Mouse (Mus musculus): ENCODE results near the gene Tle2. TPM values are rescaled to one million over a fixed set of nuclear protein-coding genes. Genes with fewer than 3 reads are reported as not detected.
A peak's percentile ranks its signal among the peaks of the same experiment; 100 is the strongest.

Tle2 gene
- polyA plus RNA-seq, 1 experiment, result 25.7 TPM

DNA sequence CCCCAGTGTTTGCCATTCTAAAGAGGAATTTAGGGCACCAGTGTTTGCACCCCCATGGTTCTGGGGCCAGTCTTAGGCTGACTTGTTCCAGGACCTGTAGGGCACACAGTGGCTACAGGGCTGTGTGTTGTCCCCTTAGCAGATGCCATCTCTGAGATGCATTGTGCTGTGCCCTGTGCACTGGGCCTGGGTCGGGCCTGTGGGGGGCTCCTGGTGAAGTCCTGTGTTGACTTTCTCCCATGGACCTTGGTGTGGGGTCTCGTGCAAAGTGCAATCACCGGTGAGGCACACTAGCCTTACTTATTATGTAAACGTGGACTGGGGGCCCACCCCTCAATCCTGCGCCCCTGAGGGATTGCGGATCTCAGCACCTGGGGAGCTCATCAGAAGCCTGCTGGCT is 11.9 kb upstream of the Tle2 start:
- H3K27ac ChIP-seq (ENCODE audit: insufficient read depth, low read length), result no peak overlapping the region
- peaks cover 5% of the 10 kb centered on the region for H3K4me1 ChIP-seq (ENCODE audit: control insufficient read depth, insufficient read depth, low read length)
- H3K4me3 ChIP-seq (ENCODE audit: insufficient read depth, low read length), result no peak overlapping the region
- TF ChIP-seq POLR2A (IDR thresholded peaks at IDR 0.05; ENCODE audit: low read depth, low read length) (no peak), CTCF (IDR thresholded peaks at IDR 0.05; ENCODE audit: borderline replicate concordance, insufficient read depth, low read length) (no peak)

DNA sequence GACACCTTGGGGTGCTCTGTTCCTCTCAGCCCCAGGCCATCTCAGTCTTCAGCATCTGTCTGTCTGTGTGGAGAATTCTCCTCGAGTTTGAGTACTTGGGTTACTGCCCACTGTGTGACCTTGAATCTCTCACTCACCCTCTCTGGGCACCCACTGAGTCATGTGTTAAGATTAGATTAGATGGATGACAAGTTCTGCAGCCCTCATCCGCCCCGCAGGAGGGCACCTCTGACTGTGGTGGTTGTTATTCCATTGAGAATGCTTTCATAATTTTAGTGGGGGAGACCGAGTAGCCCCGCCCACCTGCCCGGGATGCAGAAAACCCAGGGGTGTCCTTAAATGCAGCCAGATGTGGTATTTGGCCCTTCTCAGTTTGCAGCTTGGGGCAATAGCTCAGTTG is 10.9 kb upstream of the Tle2 start:
- H3K4me3 ChIP-seq (ENCODE audit: insufficient read depth, low read length), result no peak overlapping the region
- H3K4me1 ChIP-seq (ENCODE audit: control insufficient read depth, insufficient read depth, low read length), result peaks cover 5% of the 10 kb centered on the region
- peak overlapping the region; percentile 27 for H3K27ac ChIP-seq (ENCODE audit: insufficient read depth, low read length)
- TF ChIP-seq POLR2A (IDR thresholded peaks at IDR 0.05; ENCODE audit: low read depth, low read length) (no peak), CTCF (IDR thresholded peaks at IDR 0.05; ENCODE audit: borderline replicate concordance, insufficient read depth, low read length) (no peak)

DNA sequence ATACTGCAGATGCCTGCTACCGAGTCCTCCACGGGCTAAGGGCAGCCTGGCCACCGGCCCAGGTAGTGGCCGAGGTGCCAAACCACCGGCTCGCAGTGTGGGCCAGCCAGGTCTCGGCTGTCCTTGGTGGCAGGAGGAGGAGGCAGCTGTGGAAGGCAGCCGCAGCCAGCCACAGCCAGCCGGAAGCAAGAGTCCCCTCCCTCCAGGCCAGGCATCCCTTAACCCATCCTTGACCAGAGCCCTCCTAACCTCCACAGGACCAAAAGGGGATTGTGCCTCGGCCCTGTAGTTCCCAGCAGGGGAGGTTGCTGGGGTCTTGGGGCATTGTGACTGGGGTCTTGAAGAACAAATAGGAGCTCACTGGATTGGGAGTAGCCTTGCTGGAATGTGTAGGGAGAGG is 10.1 kb upstream of the Tle2 start:
- no peak for TF ChIP-seq POLR2A (IDR thresholded peaks at IDR 0.05; ENCODE audit: low read depth, low read length)
- no peak for TF ChIP-seq CTCF (IDR thresholded peaks at IDR 0.05; ENCODE audit: borderline replicate concordance, insufficient read depth, low read length)
- Histone ChIP-seq H3K4me3 (ENCODE audit: insufficient read depth, low read length) (no peak overlapping the region), H3K27ac (ENCODE audit: insufficient read depth, low read length) (peak overlapping the region; percentile 14), H3K4me1 (ENCODE audit: control insufficient read depth, insufficient read depth, low read length) (peaks cover 8% of the 10 kb centered on the region)

DNA sequence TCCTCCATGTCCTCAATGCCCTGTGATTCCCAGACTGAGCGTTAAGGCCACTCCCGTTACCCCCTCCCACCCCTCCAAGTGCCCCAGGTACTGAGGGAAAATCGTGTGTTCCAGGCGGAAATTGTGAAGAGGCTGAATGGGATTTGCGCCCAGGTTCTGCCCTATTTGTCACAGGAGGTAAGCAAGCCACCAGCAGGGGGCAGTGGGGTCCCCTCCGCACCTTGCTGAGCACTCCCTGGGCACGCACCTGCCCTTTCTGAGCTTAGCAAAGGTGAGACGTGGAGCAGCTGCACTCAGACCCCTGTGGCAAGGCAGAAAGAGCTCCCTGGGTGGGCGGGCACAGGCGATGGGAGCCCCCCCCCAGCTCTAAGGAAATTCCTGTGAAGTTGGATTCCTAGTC is 9.6 kb upstream of the Tle2 start:
- H3K27ac ChIP-seq (ENCODE audit: insufficient read depth, low read length), result no peak overlapping the region
- H3K4me1 ChIP-seq (ENCODE audit: control insufficient read depth, insufficient read depth, low read length), result peaks cover 8% of the 10 kb centered on the region
- TF ChIP-seq POLR2A (IDR thresholded peaks at IDR 0.05; ENCODE audit: low read depth, low read length) (no peak), CTCF (IDR thresholded peaks at IDR 0.05; ENCODE audit: borderline replicate concordance, insufficient read depth, low read length) (peak; percentile 81)
- H3K4me3 ChIP-seq (ENCODE audit: insufficient read depth, low read length), result no peak overlapping the region

DNA sequence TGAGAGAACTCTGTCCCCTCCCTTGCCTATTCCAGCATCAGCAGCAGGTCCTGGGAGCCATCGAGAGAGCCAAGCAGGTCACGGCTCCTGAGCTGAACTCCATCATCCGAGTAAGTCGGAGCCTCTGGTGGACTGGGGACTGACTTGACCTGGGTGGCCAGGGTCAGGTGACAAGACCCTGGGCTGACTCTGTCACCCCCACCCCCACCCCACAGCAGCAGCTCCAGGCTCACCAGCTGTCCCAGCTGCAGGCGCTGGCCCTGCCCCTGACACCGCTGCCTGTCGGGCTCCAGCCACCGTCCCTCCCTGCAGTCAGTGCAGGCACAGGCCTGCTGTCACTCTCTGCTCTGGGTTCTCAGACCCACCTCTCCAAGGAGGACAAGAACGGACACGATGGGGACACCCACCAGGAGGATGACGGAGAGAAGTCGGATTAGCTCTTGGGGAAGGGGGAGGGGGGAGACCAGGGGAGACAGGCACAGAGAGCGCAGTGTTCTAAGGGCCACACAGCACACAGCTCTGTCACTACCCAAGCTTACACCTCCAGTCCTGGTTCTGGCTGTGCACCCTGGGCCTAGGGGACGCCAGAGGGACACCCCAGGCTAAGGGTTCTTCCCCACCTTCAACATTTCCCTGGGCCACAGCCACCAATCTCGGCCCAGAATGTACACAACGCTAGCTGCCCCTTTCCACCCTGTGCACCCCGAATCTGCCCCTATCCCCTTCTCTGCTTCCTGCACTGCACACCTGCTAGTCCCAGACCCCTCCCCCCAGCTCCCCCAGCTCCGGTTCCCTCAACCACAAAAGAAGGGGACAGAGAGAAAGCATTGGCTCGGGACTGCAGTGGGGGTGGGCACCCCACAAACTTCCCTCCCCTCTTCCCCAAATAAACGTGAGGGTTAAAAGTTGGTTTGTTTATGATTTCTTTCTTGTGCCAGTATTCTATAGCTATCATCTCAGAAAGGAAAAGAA is 8.8 kb upstream of the Tle2 start:
- TF ChIP-seq POLR2A (IDR thresholded peaks at IDR 0.05; ENCODE audit: low read depth, low read length) (no peak), CTCF (IDR thresholded peaks at IDR 0.05; ENCODE audit: borderline replicate concordance, insufficient read depth, low read length) (no peak)
- H3K27ac ChIP-seq (ENCODE audit: insufficient read depth, low read length), result no peak overlapping the region
- no peak overlapping the region for H3K4me3 ChIP-seq (ENCODE audit: insufficient read depth, low read length)
- H3K4me1 ChIP-seq (ENCODE audit: control insufficient read depth, insufficient read depth, low read length), result peaks cover 8% of the 10 kb centered on the region

DNA sequence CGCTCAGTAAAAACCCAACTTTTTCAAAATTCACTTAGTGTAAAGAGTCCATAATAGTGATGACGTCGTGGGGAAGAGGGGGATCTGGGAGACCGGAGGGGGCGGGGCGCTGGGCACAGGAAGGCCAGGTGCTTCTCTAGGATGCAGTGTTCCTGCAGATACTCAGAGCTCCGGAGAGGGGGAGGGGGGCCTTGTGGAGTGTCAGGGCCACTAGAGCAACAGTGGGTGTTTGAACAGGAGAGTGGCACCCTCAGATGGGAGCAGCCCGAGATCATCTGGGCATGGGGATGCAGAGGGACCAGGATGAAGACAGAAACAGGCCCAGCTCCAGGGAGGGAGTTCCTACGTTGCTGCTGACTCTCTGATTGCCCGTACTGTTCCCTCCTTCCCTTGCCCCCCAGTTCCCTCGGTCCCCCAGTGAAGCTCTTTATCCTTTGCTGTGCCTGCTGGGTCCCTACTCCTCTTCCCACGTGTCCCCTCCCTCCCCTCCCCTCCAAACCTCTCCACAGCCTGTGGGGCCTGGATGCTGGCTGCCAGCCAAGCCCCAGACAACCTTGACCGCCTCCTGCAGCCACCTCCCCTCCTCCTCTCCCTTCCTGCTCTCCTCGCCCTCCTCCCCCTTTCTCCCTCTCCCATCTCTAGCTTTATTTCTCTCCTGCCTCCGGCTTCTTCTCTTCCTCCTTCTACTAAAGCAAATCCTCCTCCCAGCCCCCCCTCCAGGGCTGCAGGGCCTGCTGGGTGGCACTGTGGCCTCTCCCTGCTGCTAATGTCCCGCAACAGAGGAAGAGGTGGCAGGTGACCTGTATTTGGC is 5.8 kb upstream of the Tle2 start:
- peaks cover 3% of the 10 kb centered on the region; the same call in 1 of the 2 replicates for H3K4me1 ChIP-seq (ENCODE audit: control insufficient read depth, insufficient read depth, low read length)
- no peak overlapping the region for H3K27ac ChIP-seq (ENCODE audit: insufficient read depth, low read length)
- TF ChIP-seq POLR2A (IDR thresholded peaks at IDR 0.05; ENCODE audit: low read depth, low read length), result no peak
- no peak for TF ChIP-seq CTCF (IDR thresholded peaks at IDR 0.05; ENCODE audit: borderline replicate concordance, insufficient read depth, low read length)
- H3K4me3 ChIP-seq (ENCODE audit: insufficient read depth, low read length), result no peak overlapping the region

DNA sequence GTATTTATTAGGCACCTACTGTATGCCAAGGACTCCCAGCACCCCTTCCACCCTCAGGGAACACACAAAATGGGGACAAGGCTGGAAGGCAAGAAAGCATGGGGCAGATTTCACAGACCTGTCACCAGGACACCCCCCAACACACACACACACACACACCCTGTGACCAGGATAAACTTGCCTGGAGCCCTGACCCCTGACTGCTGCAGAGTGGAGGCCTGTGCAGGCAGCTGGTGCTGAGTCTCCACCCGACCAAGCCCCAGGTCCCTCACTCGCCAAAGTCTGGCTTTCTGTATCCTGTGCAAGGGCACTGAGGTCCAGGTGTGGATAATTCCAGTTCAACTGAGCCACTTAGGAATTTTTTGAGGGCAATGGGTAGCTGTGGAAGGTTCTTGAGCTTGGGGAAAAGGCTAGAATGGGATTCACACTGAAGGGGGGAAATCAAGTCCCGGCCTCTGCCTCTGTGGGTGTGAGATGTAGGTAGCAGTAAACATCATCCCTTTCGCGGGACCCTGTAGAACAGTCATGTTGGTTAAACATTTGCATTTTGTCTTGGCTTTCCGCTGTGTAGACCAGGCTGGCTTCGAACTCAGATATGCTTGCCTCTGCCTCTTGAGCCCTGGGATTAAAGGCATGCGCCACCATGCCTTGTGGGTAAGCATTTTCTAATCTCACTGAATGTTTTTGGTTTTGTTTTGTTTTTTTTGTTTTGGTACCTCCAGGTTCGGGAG is 4.7 kb upstream of the Tle2 start:
- Histone ChIP-seq H3K27ac (ENCODE audit: insufficient read depth, low read length) (no peak overlapping the region), H3K4me1 (ENCODE audit: control insufficient read depth, insufficient read depth, low read length) (peaks cover 3% of the 10 kb centered on the region; the same call in 1 of the 2 replicates), H3K4me3 (ENCODE audit: insufficient read depth, low read length) (no peak overlapping the region)
- TF ChIP-seq CTCF (IDR thresholded peaks at IDR 0.05; ENCODE audit: borderline replicate concordance, insufficient read depth, low read length) (no peak), POLR2A (IDR thresholded peaks at IDR 0.05; ENCODE audit: low read depth, low read length) (no peak)

DNA sequence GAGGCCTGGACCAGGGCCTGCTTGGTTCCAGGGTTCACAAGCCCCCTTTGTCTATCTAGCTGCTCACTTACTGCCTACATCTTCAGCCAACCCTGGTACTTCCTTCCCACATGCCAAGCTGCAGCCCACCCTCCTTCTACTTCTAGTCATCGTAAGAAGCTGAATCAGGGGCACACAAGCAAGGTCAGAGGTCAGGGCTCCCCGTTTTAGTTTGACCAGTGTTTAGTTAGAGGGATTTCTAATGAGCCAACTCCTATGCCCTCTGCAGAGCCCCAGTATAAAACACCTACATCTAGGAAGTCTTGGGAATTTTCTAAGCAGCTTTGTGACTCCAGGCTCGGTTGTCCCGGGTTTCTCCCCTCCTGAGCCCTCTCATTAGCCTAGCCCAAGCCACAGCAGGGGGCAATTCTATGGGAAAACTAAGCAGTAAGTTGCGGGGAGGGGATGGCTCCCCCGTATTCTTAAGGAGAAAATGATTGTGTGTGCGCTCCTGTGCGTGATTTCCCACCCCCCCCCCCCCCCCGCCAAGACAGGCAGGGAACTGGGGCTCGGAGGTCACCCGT is 4.0 kb upstream of the Tle2 start:
- Histone ChIP-seq H3K4me3 (ENCODE audit: insufficient read depth, low read length) (peak overlapping the region; percentile 21; the same call in 1 of the 2 replicates), H3K27ac (ENCODE audit: insufficient read depth, low read length) (no peak overlapping the region), H3K4me1 (ENCODE audit: control insufficient read depth, insufficient read depth, low read length) (peaks cover 3% of the 10 kb centered on the region; the same call in 1 of the 2 replicates)
- TF ChIP-seq CTCF (IDR thresholded peaks at IDR 0.05; ENCODE audit: borderline replicate concordance, insufficient read depth, low read length), result no peak
- no peak for TF ChIP-seq POLR2A (IDR thresholded peaks at IDR 0.05; ENCODE audit: low read depth, low read length)
